Mouse (Mus musculus) 3T3-L1 (cell line): Measurements from ENCODE around the gene C4bp.
"Not testable (repeated sequence)": the region's sequence is repeated elsewhere in the genome, so short reads cannot be mapped to it uniquely, and the experiment has no call there.

Experiments used
- DNase-seq: peaks from one replicate; pipeline ENCODE4 v3.0.0-alpha.2; 2015; ENCODE audit warnings: low read depth, low spot score

C4bp gene

DNA sequence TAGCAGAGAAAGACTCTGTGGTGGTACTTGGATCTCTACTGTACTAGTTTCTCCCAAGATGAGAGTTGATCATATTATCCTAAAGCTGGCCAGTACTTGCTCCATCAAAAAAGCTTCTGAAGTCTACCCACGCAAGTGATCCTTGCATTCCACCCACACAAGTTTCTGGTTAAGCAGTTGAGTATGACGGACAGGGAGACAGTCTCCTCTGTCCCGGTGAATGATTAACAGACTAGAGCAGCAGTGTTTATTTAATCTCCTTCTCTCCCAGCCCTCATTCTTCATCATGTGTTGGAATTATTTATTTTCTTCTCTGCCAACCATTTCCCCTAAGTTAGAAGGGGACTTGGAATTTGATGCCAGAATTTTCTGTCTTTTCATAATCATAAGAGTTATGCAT lies at the start of gene C4bp:
Gene C4bp, minus strand, starts transcription at position 179 of the 400 bp plus-strand sequence.
- no peak for DNase-seq

DNA sequence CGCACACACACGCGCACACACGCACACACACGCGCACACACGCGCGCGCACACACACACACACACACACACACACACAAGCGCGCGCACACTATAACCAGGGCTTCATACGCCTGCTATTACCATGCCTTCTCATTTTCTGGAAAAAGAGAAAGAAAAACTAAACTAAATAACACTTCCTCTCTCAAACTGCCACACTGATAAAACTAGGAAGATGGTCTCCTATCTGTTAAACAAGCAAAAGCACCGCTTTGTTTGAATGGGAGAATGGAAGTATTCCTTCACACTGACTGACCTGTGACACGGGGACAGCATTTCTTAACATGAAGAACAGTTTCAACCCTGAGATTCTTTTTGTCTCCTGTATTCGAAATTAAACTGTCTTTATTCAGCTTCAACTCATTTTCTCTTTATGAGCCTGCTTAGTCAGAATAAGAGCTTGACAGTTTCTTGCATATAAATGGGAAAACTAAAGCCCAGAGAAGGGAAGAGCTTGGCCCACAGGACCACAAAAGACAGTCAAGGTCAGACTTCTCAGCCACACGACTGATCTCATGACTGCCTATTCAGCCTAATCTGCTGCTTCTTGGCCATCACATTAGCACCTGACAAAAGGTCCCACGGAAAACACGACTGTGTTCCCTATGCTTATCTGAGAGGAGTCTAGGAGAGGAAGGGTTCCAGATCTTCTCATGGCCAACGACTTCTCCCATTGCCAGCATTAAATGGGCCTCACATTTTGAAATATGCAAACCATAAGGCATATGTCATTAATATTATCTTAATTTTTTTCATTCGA lies 49.0 kb upstream of the C4bp start:
- no peak for DNase-seq

DNA sequence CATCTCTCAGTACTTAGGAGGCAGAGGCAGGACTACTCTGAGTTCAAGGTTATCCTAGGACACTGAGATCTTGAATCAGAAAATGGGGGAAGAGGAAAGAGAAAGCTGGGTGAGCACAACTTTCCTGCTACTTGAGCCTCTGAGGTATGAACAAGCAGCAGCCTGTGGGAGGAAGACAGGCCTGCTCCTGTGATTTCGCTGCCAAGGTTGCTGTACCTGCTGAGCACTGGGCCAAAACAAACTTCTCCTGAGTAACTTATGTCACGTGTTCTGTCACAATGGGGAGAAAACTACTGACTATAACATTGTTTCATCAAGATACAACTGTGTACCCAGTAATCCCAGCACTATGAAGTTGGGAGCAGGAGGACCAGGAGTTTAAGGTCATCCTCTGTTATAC lies 42.2 kb upstream of the C4bp start:
- DNase-seq = no peak

DNA sequence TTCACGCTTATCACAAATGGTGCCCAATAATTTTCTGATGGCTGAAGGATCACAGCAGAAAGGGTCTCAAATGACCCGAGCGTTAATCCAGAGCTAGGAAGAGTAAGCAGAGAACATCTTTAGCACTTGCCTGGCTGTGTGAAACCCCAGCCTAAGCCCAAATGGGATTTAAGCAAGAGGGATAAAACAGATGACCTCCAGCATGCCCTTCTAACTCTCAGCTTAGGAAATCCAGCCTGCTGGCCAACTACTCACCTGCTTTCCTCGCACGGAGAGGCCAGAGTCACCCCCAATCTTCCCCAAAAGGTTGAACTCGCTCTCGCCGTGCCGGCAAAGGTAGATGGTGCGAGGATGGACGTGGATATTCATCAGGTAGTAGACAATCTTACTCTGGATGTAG lies 40.5 kb upstream of the C4bp start:
- DNase-seq = no peak

DNA sequence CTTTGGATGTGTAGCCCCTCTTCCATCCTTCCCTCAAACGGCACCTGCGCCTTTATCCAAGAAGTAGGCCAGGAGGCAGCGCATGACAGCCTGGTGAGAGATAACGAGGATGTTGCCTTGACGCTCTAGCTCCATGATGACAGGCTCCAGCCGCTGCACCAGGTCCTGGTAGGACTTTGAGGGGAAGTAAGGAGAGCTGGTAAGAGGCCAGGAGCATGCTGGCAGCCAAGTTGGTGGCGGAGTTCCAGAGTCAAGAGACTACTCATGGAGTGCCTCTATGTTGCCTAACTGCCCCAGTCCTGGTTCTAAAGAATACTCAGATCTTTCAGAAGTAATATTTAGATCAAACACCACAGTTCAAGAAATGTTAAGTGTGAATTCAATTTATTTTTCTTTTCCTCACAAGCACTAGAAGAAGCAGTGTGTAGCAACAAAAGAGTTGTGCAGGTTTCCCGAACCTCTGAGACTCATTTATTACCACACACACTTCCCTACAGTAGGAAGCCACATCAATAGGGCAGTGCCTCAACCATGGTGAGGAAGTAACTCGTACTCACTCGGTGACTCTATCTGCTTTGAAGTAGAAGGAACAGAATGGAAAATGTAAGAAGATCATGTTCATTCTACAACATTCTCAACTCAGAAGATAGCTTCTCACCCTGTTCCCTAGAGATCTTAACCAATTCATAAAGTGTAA lies 38.7 kb upstream of the C4bp start:
- DNase-seq = no peak

DNA sequence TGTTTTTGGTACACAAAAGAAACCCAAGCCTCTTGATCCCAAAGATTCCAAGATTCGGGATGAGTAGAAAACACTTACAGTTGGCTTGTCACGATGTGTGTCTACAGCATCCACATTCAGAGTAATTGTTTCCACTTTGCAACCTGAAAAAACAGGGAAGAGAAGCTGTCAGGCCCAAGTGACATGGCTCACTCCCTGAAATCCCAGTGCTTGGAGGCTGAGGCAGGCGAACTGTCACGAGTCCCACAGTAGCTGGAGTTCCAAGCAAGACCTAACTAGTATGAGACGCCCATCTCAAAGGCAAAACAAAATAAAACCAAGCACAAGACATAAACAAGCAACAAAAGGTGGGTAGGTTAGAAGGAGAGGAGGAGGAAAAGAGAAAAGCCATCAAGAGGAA lies 37.2 kb upstream of the C4bp start:
- no peak for DNase-seq

DNA sequence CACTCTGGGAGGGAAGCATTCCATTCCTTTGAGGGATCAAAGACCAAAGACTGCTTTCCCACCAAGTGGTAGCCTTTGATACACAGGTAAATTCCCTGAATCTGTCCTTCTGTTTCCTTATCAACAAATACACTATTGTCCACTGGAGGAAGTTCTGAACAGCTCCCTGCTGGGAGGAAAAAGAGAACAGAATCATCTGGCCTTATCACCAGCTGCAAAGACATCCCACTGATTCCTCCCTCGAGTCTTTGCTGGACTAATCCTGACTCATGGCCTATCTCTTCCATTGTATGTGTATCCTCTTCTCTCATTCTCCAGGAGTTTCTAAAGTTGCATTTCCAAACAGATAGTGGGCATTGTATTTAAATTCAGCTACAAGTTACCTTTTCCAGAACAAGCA lies 22.5 kb upstream of the C4bp start:
- no peak for DNase-seq

DNA sequence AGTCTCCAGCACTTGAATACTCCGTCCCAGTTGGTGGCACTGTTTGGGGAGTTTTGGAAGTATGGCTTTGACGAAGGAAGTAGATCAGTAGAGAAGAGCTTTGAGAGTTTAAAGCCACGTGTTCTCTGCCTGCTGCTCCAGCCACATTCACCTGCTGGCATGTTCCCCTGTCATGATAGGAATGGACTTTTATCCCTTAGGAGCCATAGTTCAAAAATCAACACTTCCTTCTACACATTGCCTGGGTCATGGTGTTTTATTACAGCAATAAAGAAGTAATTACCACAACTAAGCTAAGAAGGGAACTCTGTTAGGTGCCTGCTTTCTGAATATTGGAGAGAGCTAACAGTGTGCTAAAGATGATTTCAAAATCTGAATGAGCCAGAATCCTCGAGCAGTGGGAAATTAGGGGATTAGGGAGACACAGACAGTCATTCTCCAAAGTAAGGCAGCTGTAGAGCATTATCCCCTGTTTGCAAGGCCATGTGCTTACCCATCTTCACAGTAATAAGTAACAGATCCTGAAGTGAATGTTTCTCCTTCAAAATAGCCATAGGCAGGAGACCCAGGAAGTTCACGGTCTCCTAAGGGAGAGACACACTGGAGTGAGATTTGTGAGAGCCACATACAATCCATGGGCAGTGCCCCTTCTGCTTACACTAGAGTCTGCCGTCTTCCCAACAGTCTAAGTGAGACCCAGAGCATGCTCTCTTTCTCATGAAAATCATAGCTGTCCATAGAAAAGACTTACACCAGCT lies 20.4 kb upstream of the C4bp start:
- no peak for DNase-seq

DNA sequence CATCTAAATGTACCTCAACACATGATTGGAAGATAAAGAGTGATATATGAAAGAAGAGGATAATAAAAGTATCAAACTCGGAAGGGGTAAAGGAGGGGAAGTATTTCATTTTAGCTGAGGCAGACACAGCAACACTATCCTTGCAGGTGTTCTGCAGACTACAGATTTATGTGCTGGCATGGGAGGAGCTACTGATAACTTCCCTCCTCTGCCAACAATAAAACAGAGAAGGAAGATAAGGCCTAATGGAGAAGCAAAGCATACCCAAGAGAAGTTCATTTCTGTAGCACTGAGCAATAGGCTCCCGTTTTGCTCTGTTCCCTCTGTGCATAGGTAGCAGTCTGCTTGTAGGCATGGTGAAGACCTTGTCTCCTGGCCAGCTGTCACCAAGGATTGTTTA lies 19.6 kb upstream of the C4bp start:
- DNase-seq = no peak

DNA sequence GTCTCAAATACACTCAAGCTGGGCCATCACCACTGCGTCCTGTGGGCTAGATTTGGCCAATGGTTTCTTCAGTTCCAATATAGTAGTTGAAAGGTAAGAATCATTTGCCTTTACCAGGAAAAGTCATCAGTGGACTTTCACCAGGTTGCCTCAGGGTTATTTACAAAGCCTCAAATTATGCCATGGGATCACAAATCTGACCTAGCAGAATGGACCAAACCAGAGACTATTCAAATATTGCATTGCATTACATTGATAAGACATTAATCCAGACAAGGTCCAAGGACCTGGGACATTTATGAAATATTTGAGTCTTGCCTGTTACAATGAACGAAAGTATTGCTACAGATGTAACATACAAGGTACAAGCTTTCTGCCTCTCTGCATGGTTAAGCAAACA lies 17.1 kb upstream of the C4bp start:
- DNase-seq = no peak

DNA sequence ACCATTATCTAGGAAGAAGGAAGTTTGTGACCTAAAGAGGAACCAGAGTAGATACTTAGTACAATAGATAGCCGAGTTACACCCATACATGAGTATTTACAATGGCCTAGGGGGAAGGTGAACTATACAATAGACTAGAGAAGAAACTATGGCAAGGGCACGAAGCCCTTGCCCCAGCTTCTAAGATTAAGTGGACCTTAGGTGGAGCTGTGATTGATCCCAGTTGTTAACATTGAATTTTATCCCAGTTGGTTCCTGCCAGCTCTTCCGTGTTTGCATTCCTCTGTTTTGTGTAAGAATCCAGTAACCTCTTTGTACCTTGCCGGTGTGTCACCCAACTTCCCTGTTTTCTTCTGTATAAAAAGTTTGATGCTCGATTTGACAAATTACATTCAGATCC lies 2.1 kb upstream of the C4bp start:
- not testable (repeated sequence) for DNase-seq

DNA sequence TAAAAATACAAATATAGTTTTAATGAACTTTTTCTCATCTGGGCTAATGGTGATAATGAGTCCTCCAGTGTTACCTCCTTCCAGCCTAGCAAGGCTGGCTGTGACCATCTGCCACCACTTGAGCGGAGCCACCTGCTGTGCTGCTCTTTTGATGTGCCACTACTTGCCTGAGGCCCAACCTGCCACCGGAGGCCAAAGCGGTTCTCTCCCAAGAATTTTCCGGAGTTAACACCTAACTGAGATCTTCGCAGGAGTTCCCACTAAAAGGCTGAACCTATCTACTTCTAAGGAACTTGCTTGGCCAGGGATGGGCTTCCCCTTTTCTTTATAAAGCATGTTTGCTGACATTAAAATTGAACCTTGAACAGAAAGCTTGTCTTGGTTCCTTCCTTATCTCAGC lies 1.8 kb downstream of the C4bp start:
- DNase-seq = not testable (repeated sequence)

DNA sequence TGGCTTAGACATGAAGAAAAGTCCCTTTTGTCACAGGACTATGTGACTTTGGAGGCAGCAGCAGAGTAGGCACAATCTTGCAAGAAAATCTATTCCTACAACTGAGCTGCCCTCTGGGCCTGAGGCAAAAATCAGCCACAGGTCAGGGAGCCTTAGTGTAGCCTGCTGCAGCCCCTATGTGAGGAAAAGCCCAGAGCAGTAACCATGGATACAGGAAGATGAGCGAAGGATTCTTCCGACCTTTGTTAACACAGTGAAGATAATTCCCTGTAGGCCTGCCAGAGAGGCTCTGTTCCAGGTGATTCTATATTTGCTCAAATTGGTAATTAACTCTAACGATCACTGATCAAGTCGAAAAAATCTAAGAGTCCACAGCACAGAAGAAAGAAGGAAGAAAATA lies 17.3 kb downstream of the C4bp start:
- DNase-seq = no peak

DNA sequence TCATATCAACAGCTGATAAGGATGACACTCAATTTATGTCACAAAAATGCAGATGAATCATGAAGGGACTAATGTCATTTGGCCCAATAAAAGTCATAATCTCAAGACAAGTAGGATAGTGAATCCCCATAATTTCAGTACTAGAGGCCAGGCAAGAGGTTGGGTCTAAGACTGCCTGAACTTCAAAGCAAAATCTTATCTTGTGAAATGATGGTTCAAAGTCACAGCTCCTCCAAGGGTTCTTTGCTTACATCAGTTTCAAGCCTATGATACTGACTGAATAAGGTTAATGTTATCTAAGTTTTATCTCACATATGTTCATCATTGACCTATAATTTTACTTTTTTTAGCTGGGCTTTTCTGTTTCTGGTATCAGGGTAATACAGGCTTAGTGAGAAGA lies 20.5 kb downstream of the C4bp start:
- no peak for DNase-seq

DNA sequence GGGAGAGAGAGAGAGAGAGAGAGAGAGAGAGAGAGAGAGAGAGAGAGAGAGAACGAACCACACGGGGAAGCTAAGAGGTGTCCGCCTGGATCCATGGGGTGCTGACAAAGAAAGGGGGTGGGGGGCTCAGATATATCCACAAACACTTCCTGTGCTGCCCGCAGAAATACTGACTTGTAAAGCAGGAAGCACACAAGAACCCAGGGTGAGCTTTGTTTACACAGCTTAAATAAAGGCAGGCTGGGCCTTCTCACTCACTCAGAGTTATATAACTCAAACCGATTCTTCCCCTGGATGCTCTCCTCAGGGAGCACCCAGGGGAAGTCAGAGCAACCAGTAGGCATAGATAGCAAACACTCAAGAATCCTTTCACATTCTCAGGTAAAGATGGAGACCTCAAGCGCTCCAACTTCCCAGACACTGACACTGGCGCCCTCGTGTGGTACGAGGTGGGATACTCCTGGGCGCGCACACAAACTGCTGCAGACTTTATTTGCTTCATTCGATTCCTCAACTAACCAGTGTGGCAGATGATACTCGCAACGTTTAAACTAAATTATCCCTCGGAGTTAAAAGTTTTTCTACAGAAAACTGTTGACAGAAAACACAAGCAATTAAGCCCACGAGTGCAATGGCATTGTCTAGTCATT lies 27.5 kb downstream of the C4bp start:
- DNase-seq = peak; percentile 63

DNA sequence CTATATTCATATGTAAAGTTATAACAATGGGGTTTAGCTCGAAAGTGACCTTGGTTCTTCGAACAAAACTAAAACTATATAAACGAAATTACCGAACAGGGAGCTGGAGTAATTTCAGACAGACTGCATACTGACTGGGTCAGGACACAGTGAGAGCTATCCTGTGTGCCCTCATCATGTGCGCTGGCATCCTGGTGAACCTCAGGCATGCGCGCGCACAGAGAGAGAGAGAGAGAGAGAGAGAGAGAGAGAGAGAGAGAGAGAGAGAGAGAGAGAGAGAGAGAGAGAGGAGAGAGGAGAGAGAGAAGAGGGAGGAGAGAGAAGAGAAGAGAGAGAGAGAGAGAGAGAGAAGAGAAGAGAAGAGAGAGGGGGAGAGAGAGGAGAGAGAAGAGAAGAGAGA lies 28.1 kb downstream of the C4bp start:
- DNase-seq = no peak

DNA sequence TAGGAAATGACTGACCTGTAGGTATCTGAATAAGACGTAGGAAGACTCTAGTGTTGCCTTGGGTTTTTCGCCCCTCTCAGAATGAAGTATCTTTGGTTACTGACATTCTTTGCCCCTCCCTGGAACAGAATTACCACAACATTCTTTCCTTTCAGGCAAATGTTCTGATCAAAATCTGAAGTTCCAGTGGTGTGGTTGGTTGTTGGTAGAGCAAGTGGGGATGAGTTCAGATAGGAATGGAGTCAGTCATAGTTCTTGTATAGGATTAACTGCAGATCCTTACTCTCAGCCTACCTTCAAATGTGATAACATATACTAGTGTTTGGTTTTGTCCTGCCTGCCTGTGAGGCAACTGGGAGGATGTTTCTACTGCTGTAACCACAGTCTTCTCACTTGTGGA lies 31.9 kb downstream of the C4bp start, which contains the start of gene Zp3r:
Gene Zp3r, minus strand, starts transcription at position 101 of the 400 bp plus-strand sequence.
- DNase-seq = no peak

DNA sequence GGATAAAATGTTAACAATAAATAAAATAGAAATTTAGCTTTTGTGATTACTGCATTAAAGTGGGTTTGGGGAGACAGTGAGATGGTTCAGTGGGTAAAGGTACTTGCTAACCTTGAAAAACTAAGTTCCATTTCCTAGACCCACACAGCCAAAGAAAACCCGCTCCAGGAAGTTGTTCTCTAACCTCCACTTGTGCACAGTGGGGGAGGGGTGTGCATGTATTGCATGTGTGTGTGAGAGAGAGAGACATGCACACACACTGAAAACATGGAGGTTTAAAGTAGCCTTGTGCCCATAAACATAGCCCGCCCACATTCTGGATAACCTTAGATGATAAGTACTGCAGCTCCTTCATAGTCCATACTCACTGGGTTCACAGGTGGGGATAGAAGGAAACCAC lies 65.1 kb downstream of the C4bp start:
- no peak for DNase-seq

DNA sequence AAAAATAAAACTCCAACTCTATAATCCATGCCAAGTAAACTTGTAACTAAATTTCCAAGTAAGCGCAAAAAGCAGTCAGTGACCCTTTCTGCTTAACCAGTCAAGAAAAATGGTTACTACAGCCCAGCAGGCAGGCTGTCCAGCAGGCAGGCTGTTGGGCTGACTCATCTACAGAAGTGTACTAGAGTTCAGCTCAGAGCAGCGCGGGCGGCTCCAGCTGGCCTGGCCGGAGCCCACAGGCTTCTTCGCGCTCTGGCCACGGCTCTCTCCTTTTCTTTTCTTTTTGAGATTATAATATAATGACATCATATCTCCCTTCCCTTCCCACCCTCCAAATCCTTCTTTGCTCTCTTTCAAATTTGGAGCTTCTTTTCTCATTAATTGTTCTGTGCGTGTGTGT lies 72.8 kb downstream of the C4bp start:
- DNase-seq = no peak
